16 mouse cellular contexts compared by ENCODE assay signal in the genomic region with DNA sequence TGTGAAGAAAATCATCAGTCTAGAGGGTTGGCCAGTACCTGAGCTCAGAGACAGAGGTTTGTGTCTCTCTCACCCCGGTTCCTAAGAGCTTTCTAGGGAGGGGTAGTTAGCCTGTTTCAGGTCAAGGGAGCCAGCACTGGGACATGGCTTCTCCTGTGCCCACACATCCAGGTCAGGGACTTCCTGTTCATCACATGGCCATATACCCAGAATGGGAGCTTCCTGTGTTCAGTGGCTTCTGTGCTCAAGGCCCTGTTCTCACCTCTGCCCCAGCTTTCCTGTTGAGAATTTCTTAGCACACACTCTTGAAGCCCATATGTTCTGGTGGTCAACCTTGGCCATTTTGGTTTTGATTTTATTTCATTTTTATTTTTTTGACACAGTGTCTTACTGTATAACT.
"Had no signal": no experiment of that assay in that cellular context is flagged by ENCODE, and none has a peak within 500 bp of the region (broad histone marks: within the 10 kb centered on the region; RNA-seq: fewer than 3 reads in every experiment).

No protein-coding gene starts in this region.

- H3K4me3 ChIP-seq: kidney, embryonic 15.5 days; limb, embryonic 10.5 days; limb, embryonic 13.5 days; liver, embryonic 13.5 days had no signal

- H3K36me3 ChIP-seq: kidney, embryonic 15.5 days; limb, embryonic 13.5 days; liver, embryonic 13.5 days had no signal

- ATAC-seq: intestine, postnatal 0 days had no signal

- H3K27ac ChIP-seq: kidney, embryonic 15.5 days; limb, embryonic 10.5 days; limb, embryonic 13.5 days; liver, embryonic 13.5 days; stomach, postnatal 0 days had no signal

- DNase-seq: kidney, postnatal 10 days; kidney, postnatal 36 days; liver; liver, embryonic 13.5 days; lung, adult 2 months; midbrain, embryonic 14.5 days; retina, postnatal 1 day; right cerebral cortex, postnatal 25 days; spleen, adult 18-20 months; thymus, postnatal 14 days had no signal

- H3K9me3 ChIP-seq: kidney, embryonic 15.5 days; limb, embryonic 10.5 days; limb, embryonic 13.5 days; liver, embryonic 13.5 days had no signal

- H3K4me2 ChIP-seq: kidney, embryonic 15.5 days; limb, embryonic 13.5 days; liver, embryonic 13.5 days; midbrain, embryonic 11.5 days had no signal

- H3K27me3 ChIP-seq: kidney, embryonic 15.5 days; limb, embryonic 13.5 days; liver, embryonic 13.5 days had no signal

- H3K9ac ChIP-seq: kidney, embryonic 15.5 days; limb, embryonic 13.5 days; liver, embryonic 13.5 days had no signal
